Mouse (Mus musculus) embryonic facial prominence, embryonic 15.5 days (tissue): ENCODE results near the gene Gm49383. TPM values are rescaled to one million over a fixed set of nuclear protein-coding genes. Genes with fewer than 3 reads are reported as not detected.

Experiments used
- microRNA-seq: library from miRNA; unstranded; fragments of <30 nt; microRNA quantifications from one replicate; pipeline ENCODE4, GENCODE M21; 2016; ENCODE audit warnings: borderline number of aligned reads
- polyA plus RNA-seq: library from polyadenylated mRNA; unstranded; fragments of >200 nt; fragmentation: Nextera tagmentation; extraction: Ambion mirVana; gene quantifications from 2 replicates; pipeline ENCODE4 v1.2.1, GENCODE M21; 2015

Gm49383 gene
- polyA plus RNA-seq, 1 experiment from 2014 or later = 24.5 TPM

Small RNAs within 50 kb of the gene (microRNA-seq; reads per million reads assigned to microRNA genes)
- not detected for gene Gm47287
- gene Gm47295 = not detected

Other genes starting within 250 kb of the Gm49383 start
- gene Rps29, start 37.9 kb downstream of the Gm49383 start, polyA plus RNA-seq = 1,694 and 1,796 TPM in 2 replicates
- 16.6 and 16.8 TPM in 2 replicates for gene Lrr1, start 28.3 kb downstream of the Gm49383 start, polyA plus RNA-seq
- 529 and 569 TPM in 2 replicates for gene Rpl36al, start 13.0 kb downstream of the Gm49383 start, polyA plus RNA-seq
- gene Mgat2, start 12.9 kb downstream of the Gm49383 start, polyA plus RNA-seq = 57.5 and 60.7 TPM in 2 replicates
- gene Dnaaf2, start 1.3 kb upstream of the Gm49383 start, polyA plus RNA-seq = 11.0 and 14.2 TPM in 2 replicates
- 17.5 and 20.8 TPM in 2 replicates for gene Gm49384, start 7.2 kb upstream of the Gm49383 start, polyA plus RNA-seq
- 20.1 and 22.3 TPM in 2 replicates for gene Pole2, start 31.1 kb upstream of the Gm49383 start, polyA plus RNA-seq
- 10.2 and 11.1 TPM in 2 replicates for gene Klhdc1, start 44.1 kb upstream of the Gm49383 start, polyA plus RNA-seq
- gene Klhdc2, start 99.6 kb upstream of the Gm49383 start, polyA plus RNA-seq = 122 and 123 TPM in 2 replicates
- gene Nemf, start 160.1 kb upstream of the Gm49383 start, polyA plus RNA-seq = 92.5 and 95.0 TPM in 2 replicates
- gene Arf6, start 175.0 kb upstream of the Gm49383 start, polyA plus RNA-seq = 71.4 and 78.4 TPM in 2 replicates
- gene Gm9887, start 175.4 kb upstream of the Gm49383 start, polyA plus RNA-seq = 2.8 and 4.0 TPM in 2 replicates